Mouse (Mus musculus) liver (tissue): Measurements from ENCODE around the gene Dppa5a.
A peak's percentile ranks its signal among the peaks of the same experiment; 100 is the strongest.
"Not testable (repeated sequence)": the region's sequence is repeated elsewhere in the genome, so short reads cannot be mapped to it uniquely, and the experiment has no call there.

ENCODE experiments used
- DNase-seq: peaks from one replicate; pipeline ENCODE4 v3.0.0-alpha.2; 2020; ENCODE audit warnings: mixed read lengths

The Dppa5a gene

GRCm38 (mm10) chr9:78363374-78363773 lies 4.6 kb downstream of the Dppa5a start:
- DNase-seq, result no peak

- no peak for DNase-seq
Observed at GRCm38 (mm10) chr9:78360484-78360872, 7.5 kb downstream of the Dppa5a start.

GRCm38 (mm10) chr9:78359750-78360483 lies 8.1 kb downstream of the Dppa5a start:
- DNase-seq, result no peak

- DNase-seq, result peak; percentile 74
Observed at GRCm38 (mm10) chr9:78358053-78358452, 9.9 kb downstream of the Dppa5a start.

GRCm38 (mm10) chr9:78355611-78356010 lies 12.4 kb downstream of the Dppa5a start, which contains the start of gene Gsta2:
TSS of gene Gsta2 (minus strand) at chr9:78355788.
- DNase-seq, result no peak

GRCm38 (mm10) chr9:78354665-78355578 lies 13.1 kb downstream of the Dppa5a start:
- DNase-seq, result no peak

- DNase-seq, result no peak
Observed at GRCm38 (mm10) chr9:78351504-78352220, 16.3 kb downstream of the Dppa5a start.

GRCm38 (mm10) chr9:78350007-78350406 lies 18.0 kb downstream of the Dppa5a start:
- not testable (repeated sequence) for DNase-seq

GRCm38 (mm10) chr9:78349141-78349540 lies 18.8 kb downstream of the Dppa5a start:
- not testable (repeated sequence) for DNase-seq

GRCm38 (mm10) chr9:78348206-78349004 lies 19.6 kb downstream of the Dppa5a start:
- not testable (repeated sequence) for DNase-seq

- DNase-seq, result no peak
Observed at GRCm38 (mm10) chr9:78347004-78347403, 21.0 kb downstream of the Dppa5a start.

- not testable (repeated sequence) for DNase-seq
Observed at GRCm38 (mm10) chr9:78345235-78345634, 22.7 kb downstream of the Dppa5a start.

- DNase-seq, result not testable (repeated sequence)
Observed at GRCm38 (mm10) chr9:78343055-78343454, 24.9 kb downstream of the Dppa5a start.

GRCm38 (mm10) chr9:78342494-78342893 lies 25.5 kb downstream of the Dppa5a start:
- not testable (repeated sequence) for DNase-seq

GRCm38 (mm10) chr9:78340324-78340723 lies 27.7 kb downstream of the Dppa5a start:
- peak; percentile 48 for DNase-seq

GRCm38 (mm10) chr9:78337050-78337449 lies 30.9 kb downstream of the Dppa5a start:
- peak; percentile 6 for DNase-seq

GRCm38 (mm10) chr9:78327289-78327688 lies 40.7 kb downstream of the Dppa5a start, which contains the start of gene Omt2b:
TSS of gene Omt2b (plus strand) at chr9:78327589.
- not testable (repeated sequence) for DNase-seq

- DNase-seq, result no peak
Observed at GRCm38 (mm10) chr9:78319499-78319898, 48.5 kb downstream of the Dppa5a start.
